Mouse (Mus musculus) ES-Bruce4 (cell line): Measurements from ENCODE around the gene 1810010H24Rik.

ENCODE experiments used
- CTCF ChIP-seq: IDR thresholded peaks from one replicate; pipeline ENCODE4 v1.8.1; 2011; ENCODE audit warnings: low read depth, low read length
- EP300 ChIP-seq: IDR thresholded peaks from 2 replicates; pipeline ENCODE4 v1.6.1; 2011; ENCODE audit warnings: low read depth, low read length; ENCODE audit not compliant: insufficient read depth

DNA sequence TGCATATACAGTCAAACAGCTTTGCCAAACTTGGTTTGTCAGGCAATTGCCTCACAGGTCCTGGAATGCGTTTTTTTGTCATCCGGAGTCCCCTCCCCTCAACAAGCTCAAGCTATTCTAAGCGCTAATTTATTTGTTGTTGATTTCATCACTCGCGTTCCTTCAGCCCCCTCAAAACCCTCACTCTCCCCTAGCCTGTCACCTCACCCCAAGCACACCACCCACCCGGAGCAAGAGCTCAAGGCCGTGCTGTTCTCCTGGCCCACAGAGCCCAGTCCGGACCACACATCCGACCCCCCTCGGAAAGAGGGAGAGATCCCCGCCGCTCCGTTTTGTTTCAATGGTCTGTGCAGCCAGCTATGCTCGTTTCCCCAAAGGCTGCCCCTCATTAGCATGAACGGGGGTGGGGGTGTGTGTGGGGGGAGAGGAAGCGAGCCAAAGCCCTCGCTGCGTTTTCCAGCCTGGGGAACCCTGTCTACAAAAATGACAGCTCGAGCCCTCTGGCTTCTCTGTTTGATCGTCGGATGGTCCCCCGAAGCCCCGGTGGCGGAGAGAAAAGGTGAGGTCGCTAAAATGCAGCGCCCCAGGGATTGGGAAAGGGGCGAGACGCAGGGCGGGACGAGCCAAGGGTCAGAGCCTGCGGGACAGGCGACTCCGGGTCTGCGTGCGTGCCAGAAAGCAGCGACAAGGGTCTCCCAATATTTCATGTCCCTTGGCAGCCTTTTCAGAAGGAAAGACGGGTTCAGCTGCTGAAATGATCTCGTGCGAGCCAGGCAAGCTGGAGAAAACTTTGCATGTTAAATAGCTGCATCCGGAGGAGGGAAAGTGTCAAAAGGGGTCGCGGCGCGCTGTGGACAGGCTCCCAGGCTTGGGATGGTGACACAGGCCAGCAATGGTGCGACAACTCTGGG is at the start of gene 1810010H24Rik:
- no peak for TF ChIP-seq EP300
- no peak for TF ChIP-seq CTCF
